ENCODE assay signal across 25 mouse cellular contexts in the genomic region with DNA sequence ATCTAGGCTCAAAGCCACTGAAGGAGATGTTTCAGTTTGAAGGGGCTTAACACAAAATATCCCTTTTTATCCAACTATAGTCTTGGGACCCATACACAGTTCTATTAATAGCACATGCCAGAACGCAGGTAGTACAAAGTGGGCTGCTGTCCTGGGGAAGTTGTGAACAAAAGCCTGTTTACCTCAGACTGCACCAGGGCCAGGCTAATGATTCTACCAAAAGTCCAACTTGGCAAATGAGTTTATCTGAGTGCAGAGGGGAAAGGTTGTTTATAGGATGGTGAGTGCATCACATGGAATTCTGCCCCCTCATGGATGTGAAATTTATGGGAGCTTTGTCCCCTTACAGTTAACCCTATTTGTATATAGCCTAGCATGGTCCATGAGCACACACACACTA. TPM values are rescaled to one million over a fixed set of nuclear protein-coding genes. Genes with fewer than 3 reads are reported as not detected.
DNase-seq lines count a peak whose midpoint lies in the region; ATAC-seq lines count a peak whose summit lies in the region.
"Had no signal": no experiment of that assay in that cellular context is flagged by ENCODE, and none has a peak within 500 bp of the region (broad histone marks: within the 10 kb centered on the region; RNA-seq: fewer than 3 reads in every experiment).

No protein-coding gene starts in this region.

- 85% methylated on average over 1 of the region's 1 CpGs for WGBS in liver, embryonic 12.5 days (ENCODE audit: insufficient replicate concordance)
- 58% methylated on average over 1 of the region's 1 CpGs for WGBS in liver, embryonic 16.5 days (ENCODE audit: insufficient replicate concordance)

- H3K4me3 ChIP-seq in liver, embryonic 12.5 days: no peak overlapping the region
- no peak overlapping the region for H3K4me3 ChIP-seq in liver, embryonic 16.5 days (ENCODE audit: low read depth, low read length)
- H3K4me3 ChIP-seq: embryonic facial prominence, embryonic 10.5 days; heart, embryonic 13.5 days; neural tube, embryonic 15.5 days had no signal

- ATAC-seq in liver, embryonic 12.5 days: no peak
- peak; percentile 6; the same call in 1 of the 2 replicates for ATAC-seq in erythroblast, adult 5-6 weeks (replicated peaks; ENCODE audit: low FRiP score, poor library complexity, severe bottlenecking)
- no peak for ATAC-seq in liver, embryonic 16.5 days (ENCODE audit: low read depth)
- ATAC-seq: forebrain, embryonic 14.5 days; hindbrain, embryonic 16.5 days had no signal

- DNase-seq in heart, adult 9 months (ENCODE audit: low spot score in 2 of 2): peak; percentile 27 to 64
- no peak for DNase-seq in heart, postnatal 14 days
- DNase-seq in liver: no peak
- no peak for DNase-seq in adrenal gland, adult 18-20 months (ENCODE audit: low spot score in 2 of 2)
- DNase-seq: B cell, adult 2 months; cerebellum, adult 8-10 months; gastrocnemius, postnatal 36 days; kidney, adult 11 months; lung, embryonic 14.5 days; lung, postnatal 4 days; spleen, adult 18-20 months; thymus, adult 2 months had no signal

- no peaks in the 10 kb centered on the region for H3K36me3 ChIP-seq in liver, embryonic 12.5 days
- no peaks in the 10 kb centered on the region for H3K36me3 ChIP-seq in liver, embryonic 16.5 days (ENCODE audit: control insufficient read depth, insufficient read depth)
- H3K36me3 ChIP-seq: embryonic facial prominence, embryonic 10.5 days; heart, embryonic 13.5 days; neural tube, embryonic 15.5 days had no signal

- peaks cover 9% of the 10 kb centered on the region for H3K27me3 ChIP-seq in liver, embryonic 12.5 days (replicated peaks)
- H3K27me3 ChIP-seq in liver, embryonic 16.5 days (ENCODE audit: control insufficient read depth, insufficient read depth, low read depth, low read length): no peaks in the 10 kb centered on the region
- H3K27me3 ChIP-seq: neural tube, embryonic 15.5 days had no signal

- H3K9ac ChIP-seq in liver, embryonic 12.5 days: no peak overlapping the region; the same call in 1 of the 2 replicates
- H3K9ac ChIP-seq in liver, embryonic 16.5 days (ENCODE audit: low read depth, low read length): no peak overlapping the region
- H3K9ac ChIP-seq: heart, embryonic 13.5 days; lung, embryonic 14.5 days; neural tube, embryonic 15.5 days had no signal

- peaks cover 33% of the 10 kb centered on the region for H3K4me1 ChIP-seq in liver, embryonic 12.5 days
- H3K4me1 ChIP-seq in liver, embryonic 16.5 days (ENCODE audit: control insufficient read depth, low read depth, low read length): peaks cover 24% of the 10 kb centered on the region
- H3K4me1 ChIP-seq: heart, embryonic 13.5 days; neural tube, embryonic 15.5 days had no signal

- peak overlapping the region; percentile 55; the same call in 1 of the 2 replicates for H3K4me2 ChIP-seq in liver, embryonic 12.5 days
- no peak overlapping the region for H3K4me2 ChIP-seq in liver, embryonic 16.5 days (ENCODE audit: low read depth, low read length)
- H3K4me2 ChIP-seq: heart, embryonic 13.5 days; lung, embryonic 14.5 days; neural tube, embryonic 15.5 days had no signal

- H3K9me3 ChIP-seq in liver, embryonic 12.5 days (replicated peaks): no peaks in the 10 kb centered on the region
- H3K9me3 ChIP-seq in liver, embryonic 16.5 days (replicated peaks; ENCODE audit: control insufficient read depth, low read length): no peaks in the 10 kb centered on the region
- H3K9me3 ChIP-seq: embryonic facial prominence, embryonic 10.5 days; heart, embryonic 13.5 days; neural tube, embryonic 15.5 days had no signal

- peak overlapping the region; percentile 69 for H3K27ac ChIP-seq in liver, embryonic 12.5 days
- peak overlapping the region; percentile 77 for H3K27ac ChIP-seq in liver, embryonic 16.5 days (ENCODE audit: low read length)
- H3K27ac ChIP-seq: embryonic facial prominence, embryonic 10.5 days; heart, embryonic 13.5 days; neural tube, embryonic 15.5 days had no signal

- intact Hi-C loops in heart, postnatal 14 days (cut with DNase I): no loop called here

RNA-seq across cellular contexts. Expression of gene Gstt2, which starts 7.6 kb away (rescaled TPM):
- 10 to 100 TPM in 1 of 2 experiments, 1 to 10 TPM in 1; 9.4 to 12.1 TPM for total RNA-seq in heart, postnatal 14 days (2021)
- polyA plus RNA-seq in liver, embryonic 12.5 days (2016; fragmentation: Nextera tagmentation; extraction: Ambion mirVana): 32.8 and 33.9 TPM in 2 replicates
- total RNA-seq in erythroblast, adult 5-6 weeks (2015; ENCODE audit: low replicate concordance): 7.9 and 8.8 TPM in 2 replicates
- 2.4 and 11.0 TPM in 2 replicates for total RNA-seq in erythroblast, adult 5-6 weeks (2017; ENCODE audit: low replicate concordance)
- polyA plus RNA-seq in liver, embryonic 16.5 days (2015; fragmentation: Nextera tagmentation; extraction: Ambion mirVana): 54.3 and 56.7 TPM in 2 replicates
- total RNA-seq in adrenal gland, adult 18-20 months (2021): 10 to 100 TPM; 25.5 to 31.1 TPM

RNA-seq across cellular contexts. Expression of gene Mif, which starts 15.2 kb away (rescaled TPM):
- total RNA-seq in heart, postnatal 14 days (2021): 100 to 1,000 TPM; 215 to 220 TPM
- polyA plus RNA-seq in liver, embryonic 12.5 days (2016; fragmentation: Nextera tagmentation; extraction: Ambion mirVana): 1,383 and 1,459 TPM in 2 replicates
- total RNA-seq in erythroblast, adult 5-6 weeks (2015; ENCODE audit: low replicate concordance): 47.2 and 79.7 TPM in 2 replicates
- 48.1 and 65.8 TPM in 2 replicates for total RNA-seq in erythroblast, adult 5-6 weeks (2017; ENCODE audit: low replicate concordance)
- polyA plus RNA-seq in liver, embryonic 16.5 days (2015; fragmentation: Nextera tagmentation; extraction: Ambion mirVana): 906 and 964 TPM in 2 replicates
- total RNA-seq in adrenal gland, adult 18-20 months (2021): 100 to 1,000 TPM; 221 to 268 TPM

RNA-seq across cellular contexts. Expression of gene Gstt4, which starts 22.5 kb away (rescaled TPM):
- not detected for total RNA-seq in heart, postnatal 14 days (2021)
- polyA plus RNA-seq in liver, embryonic 12.5 days (2016; fragmentation: Nextera tagmentation; extraction: Ambion mirVana): not detected in 2 replicates
- total RNA-seq in erythroblast, adult 5-6 weeks (2015; ENCODE audit: low replicate concordance): not detected in 2 replicates
- 0.84 TPM in 1 of 2 replicates, not detected in the other for total RNA-seq in erythroblast, adult 5-6 weeks (2017; ENCODE audit: low replicate concordance)
- not detected in 2 replicates for polyA plus RNA-seq in liver, embryonic 16.5 days (2015; fragmentation: Nextera tagmentation; extraction: Ambion mirVana)
- total RNA-seq in adrenal gland, adult 18-20 months (2021): not detected
- total RNA-seq: adrenal gland, postnatal 4 days; common myeloid progenitor, adult 5-6 weeks; gastrocnemius, postnatal 36 days; hematopoietic stem cell, adult 5-6 weeks; layer of hippocampus, postnatal 14 days had no signal
- polyA plus RNA-seq: embryonic facial prominence, embryonic 10.5 days; forebrain, embryonic 14.5 days; heart, embryonic 13.5 days; hindbrain, embryonic 16.5 days; limb, embryonic 11.5 days; lung, embryonic 14.5 days; neural tube, embryonic 15.5 days had no signal

RNA-seq across cellular contexts. Expression of gene Gstt1, which starts 46.4 kb away (rescaled TPM):
- 1 to 10 TPM; 7.0 to 9.1 TPM for total RNA-seq in heart, postnatal 14 days (2021)
- polyA plus RNA-seq in liver, embryonic 12.5 days (2016; fragmentation: Nextera tagmentation; extraction: Ambion mirVana): 38.4 and 38.5 TPM in 2 replicates
- 6.3 and 24.0 TPM in 2 replicates for total RNA-seq in erythroblast, adult 5-6 weeks (2015; ENCODE audit: low replicate concordance)
- total RNA-seq in erythroblast, adult 5-6 weeks (2017; ENCODE audit: low replicate concordance): 4.1 and 6.8 TPM in 2 replicates
- polyA plus RNA-seq in liver, embryonic 16.5 days (2015; fragmentation: Nextera tagmentation; extraction: Ambion mirVana): 181 and 217 TPM in 2 replicates
- 10 to 100 TPM; 57.9 to 82.4 TPM for total RNA-seq in adrenal gland, adult 18-20 months (2021)

RNA-seq across cellular contexts. Expression of gene Derl3, which starts 48.4 kb away (rescaled TPM):
- total RNA-seq in heart, postnatal 14 days (2021): under 1 TPM in 1 of 2 experiments, not detected in 1; 0.51 TPM
- 1.4 and 2.5 TPM in 2 replicates for polyA plus RNA-seq in liver, embryonic 12.5 days (2016; fragmentation: Nextera tagmentation; extraction: Ambion mirVana)
- total RNA-seq in erythroblast, adult 5-6 weeks (2015; ENCODE audit: low replicate concordance): 1.7 TPM in 1 of 2 replicates, not detected in the other
- not detected in 2 replicates for total RNA-seq in erythroblast, adult 5-6 weeks (2017; ENCODE audit: low replicate concordance)
- 0.50 and 0.85 TPM in 2 replicates for polyA plus RNA-seq in liver, embryonic 16.5 days (2015; fragmentation: Nextera tagmentation; extraction: Ambion mirVana)
- total RNA-seq in adrenal gland, adult 18-20 months (2021): 1 to 10 TPM; 1.4 to 2.3 TPM
- total RNA-seq: common myeloid progenitor, adult 5-6 weeks; gastrocnemius, postnatal 36 days had no signal

Comparison
In these comparisons a context has a peak if more than half of its experiments do, and no peak if none do; other contexts are left out.
1. DNase-seq: peak in heart, adult 9 months (2 of 2); none in heart, postnatal 14 days (0 of 2), liver (single experiment) and adrenal gland, adult 18-20 months (0 of 2).